Mouse (Mus musculus): ENCODE results near the gene Thra. TPM values are rescaled to one million over a fixed set of nuclear protein-coding genes. Genes with fewer than 3 reads are reported as not detected.
A peak's percentile ranks its signal among the peaks of the same experiment; 100 is the strongest.

Thra gene
- polyA plus RNA-seq, 1 experiment from 2014 or later, result 63.8 TPM

DNA sequence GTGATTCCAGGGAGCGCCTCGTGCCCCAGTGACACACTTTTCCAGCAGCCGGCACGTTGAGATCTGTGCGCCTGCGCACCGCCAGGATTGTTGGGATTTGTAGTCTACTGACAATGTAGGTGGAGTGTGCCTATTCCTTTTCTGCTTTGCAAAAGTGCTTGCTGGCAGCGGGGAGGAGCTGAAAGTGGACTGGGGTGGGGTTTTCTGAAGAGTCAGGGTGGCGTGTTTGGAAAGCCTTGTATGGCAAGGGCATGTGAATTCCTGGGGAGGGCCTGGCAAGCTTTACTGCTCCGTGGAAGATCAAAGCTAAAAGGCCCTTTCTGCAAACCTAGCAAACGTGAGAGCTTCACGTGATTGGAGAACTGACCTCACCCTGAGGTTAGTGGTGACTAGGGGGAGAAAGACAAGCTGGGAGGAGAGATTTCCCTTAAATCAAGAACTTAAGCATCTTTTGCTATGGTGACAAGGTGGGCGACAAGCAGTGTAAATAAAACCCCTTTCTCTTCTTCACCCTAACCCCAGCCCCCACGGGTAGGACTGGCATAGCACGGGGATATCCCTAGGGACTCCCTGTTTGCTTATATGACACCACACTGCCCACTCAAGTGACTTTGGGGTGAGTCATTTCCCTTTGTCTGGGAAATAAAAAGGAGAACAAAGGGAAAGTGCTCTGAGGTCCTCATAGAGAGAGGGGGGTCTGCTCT is 35.1 kb downstream of the Thra start:
- Histone ChIP-seq H3K27me3 (replicated peaks; ENCODE audit: control insufficient read depth, insufficient read depth, low read length) (no peaks in the 10 kb centered on the region), H3K4me2 (ENCODE audit: low read length) (peak overlapping the region; percentile 84), H3K36me3 (ENCODE audit: control insufficient read depth, insufficient read depth, low read length) (peaks cover under 1% of the 10 kb centered on the region; the same call in 1 of the 2 replicates), H3K9me3 (ENCODE audit: control insufficient read depth, low read length) (no peaks in the 10 kb centered on the region), H3K4me1 (replicated peaks; ENCODE audit: control insufficient read depth, insufficient read depth, low read length) (peaks cover 48% of the 10 kb centered on the region), H3K9ac (ENCODE audit: low read length) (peak overlapping the region; percentile 39), H3K27ac (ENCODE audit: low read depth) (peak overlapping the region; percentile 93), H3K4me3 (ENCODE audit: low read depth, low read length) (peak overlapping the region; percentile 35)
- ATAC-seq (replicated peaks; ENCODE audit: low FRiP score, low TSS enrichment, low read depth) (peak; percentile 69), DNase-seq (ENCODE audit: low spot score) (peak; percentile 92)
- 1% methylated on average over 15 of the region's 15 CpGs for WGBS

DNA sequence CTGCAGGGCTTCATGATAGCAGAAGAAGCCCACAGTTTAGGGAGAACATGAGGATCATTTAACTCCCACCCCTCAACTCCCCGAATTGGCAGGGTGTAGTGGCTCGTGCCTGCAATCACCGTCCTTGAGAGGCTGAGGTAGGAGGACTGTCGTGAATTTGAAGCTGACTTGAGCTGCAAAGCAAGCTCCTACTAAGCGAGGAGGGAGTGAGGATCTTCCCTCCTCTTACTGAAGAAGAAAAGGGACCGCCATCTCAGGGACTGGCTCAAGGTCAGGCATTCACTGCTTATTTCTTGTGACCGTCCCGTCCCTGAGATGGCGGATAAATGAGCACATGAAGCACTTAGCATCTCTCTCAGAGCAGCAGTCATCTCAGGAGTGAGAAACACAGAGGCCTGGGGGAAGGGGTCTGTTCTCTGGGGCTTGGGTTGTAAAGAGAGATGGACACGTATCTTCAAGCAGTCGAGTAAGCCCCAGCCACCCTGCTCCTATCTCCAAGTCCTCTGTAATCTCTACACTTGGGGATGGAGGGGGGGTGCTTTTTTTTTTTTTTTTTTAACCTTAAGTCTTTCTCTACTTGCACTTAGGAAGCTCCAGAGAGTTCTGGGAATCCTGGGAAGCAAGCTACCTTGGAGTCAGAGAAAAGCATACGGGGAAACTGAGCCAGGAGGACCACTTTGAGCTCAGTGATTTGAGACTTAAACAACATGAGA is 35.8 kb downstream of the Thra start:
- ATAC-seq (replicated peaks; ENCODE audit: low FRiP score, low TSS enrichment, low read depth) (no peak), DNase-seq (ENCODE audit: low spot score) (no peak)
- no peaks in the 10 kb centered on the region for H3K9me3 ChIP-seq (ENCODE audit: control insufficient read depth, low read length)
- H3K27ac ChIP-seq (ENCODE audit: low read depth), result peak overlapping the region; percentile 93
- peak overlapping the region; percentile 35 for H3K4me3 ChIP-seq (ENCODE audit: low read depth, low read length)
- H3K36me3 ChIP-seq (ENCODE audit: control insufficient read depth, insufficient read depth, low read length), result no peaks in the 10 kb centered on the region
- H3K27me3 ChIP-seq (replicated peaks; ENCODE audit: control insufficient read depth, insufficient read depth, low read length), result no peaks in the 10 kb centered on the region
- H3K4me1 ChIP-seq (replicated peaks; ENCODE audit: control insufficient read depth, insufficient read depth, low read length), result peaks cover 50% of the 10 kb centered on the region
- 35% methylated on average over 12 of the region's 12 CpGs for WGBS
- peak overlapping the region; percentile 39 for H3K9ac ChIP-seq (ENCODE audit: low read length)
- H3K4me2 ChIP-seq (ENCODE audit: low read length), result peak overlapping the region; percentile 84

DNA sequence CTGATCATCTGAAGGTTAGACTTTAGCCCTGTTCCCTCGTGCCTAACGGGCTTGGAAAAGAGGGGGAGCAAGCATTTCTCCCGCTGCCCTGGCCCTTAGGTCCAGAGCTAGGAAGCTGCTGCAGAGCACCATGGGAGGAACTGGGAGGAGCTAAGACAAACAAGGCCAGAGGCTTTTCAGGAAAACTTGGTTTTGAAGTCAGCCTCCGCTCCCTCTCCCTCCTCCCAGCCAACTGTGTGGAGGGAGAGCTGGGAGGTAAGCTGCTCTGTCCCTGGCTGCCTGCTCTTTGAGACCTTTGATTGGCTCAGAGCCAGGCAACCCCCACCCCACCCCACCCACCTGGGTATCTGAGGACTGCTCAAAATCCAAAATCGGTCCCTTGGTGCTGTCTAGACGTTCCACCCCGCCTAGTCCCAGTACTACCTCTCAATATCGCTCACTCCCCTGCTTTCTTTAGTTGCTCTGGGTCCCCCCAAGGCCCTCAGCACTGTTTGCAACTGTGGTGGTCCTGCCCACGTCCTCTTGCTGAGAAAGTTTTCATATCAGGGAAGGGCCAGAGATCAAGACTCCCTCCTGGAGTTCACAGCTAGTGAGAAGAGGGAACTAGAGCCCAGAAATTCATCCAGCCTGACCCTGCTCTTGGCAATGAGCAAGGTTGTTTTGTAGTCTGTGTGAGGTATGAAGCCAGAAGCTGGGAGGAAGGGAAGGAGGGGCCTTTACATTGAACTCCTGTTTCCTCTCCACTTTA is 36.6 kb downstream of the Thra start:
- Histone ChIP-seq H3K27me3 (replicated peaks; ENCODE audit: control insufficient read depth, insufficient read depth, low read length) (no peaks in the 10 kb centered on the region), H3K9ac (ENCODE audit: low read length) (peak overlapping the region; percentile 37), H3K27ac (ENCODE audit: low read depth) (peak overlapping the region; percentile 93), H3K9me3 (ENCODE audit: control insufficient read depth, low read length) (no peaks in the 10 kb centered on the region), H3K36me3 (ENCODE audit: control insufficient read depth, insufficient read depth, low read length) (no peaks in the 10 kb centered on the region), H3K4me2 (ENCODE audit: low read length) (peak overlapping the region; percentile 84), H3K4me3 (ENCODE audit: low read depth, low read length) (no peak overlapping the region; the same call in 1 of the 2 replicates), H3K4me1 (replicated peaks; ENCODE audit: control insufficient read depth, insufficient read depth, low read length) (peaks cover 58% of the 10 kb centered on the region)
- DNase-seq (ENCODE audit: low spot score) (no peak), ATAC-seq (replicated peaks; ENCODE audit: low FRiP score, low TSS enrichment, low read depth) (no peak)
- WGBS, result 8% methylated on average over 9 of the region's 9 CpGs

DNA sequence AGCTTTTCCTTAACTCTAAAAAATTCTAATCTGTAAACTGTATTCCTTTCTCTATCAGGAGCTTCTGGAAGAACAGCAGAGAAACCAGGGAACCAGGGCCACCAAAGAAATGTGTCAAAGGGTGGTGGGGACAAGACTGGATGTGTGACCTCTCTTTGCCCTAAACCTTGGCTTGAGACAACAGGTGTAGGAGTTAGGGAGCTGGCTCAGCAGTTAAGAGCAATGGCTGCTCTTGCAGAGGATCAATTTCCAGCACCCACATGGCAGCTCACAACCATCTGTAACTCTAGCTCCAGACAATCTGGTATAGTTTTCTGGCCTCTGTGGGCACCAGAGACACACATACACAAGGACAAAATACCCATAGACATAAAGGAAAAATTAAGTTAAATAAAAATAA is 37.5 kb downstream of the Thra start:
- Histone ChIP-seq H3K27me3 (replicated peaks; ENCODE audit: control insufficient read depth, insufficient read depth, low read length) (no peaks in the 10 kb centered on the region), H3K36me3 (ENCODE audit: control insufficient read depth, insufficient read depth, low read length) (no peaks in the 10 kb centered on the region), H3K27ac (ENCODE audit: low read depth) (peak overlapping the region; percentile 93; the same call in 1 of the 2 replicates), H3K4me2 (ENCODE audit: low read length) (no peak overlapping the region), H3K4me1 (replicated peaks; ENCODE audit: control insufficient read depth, insufficient read depth, low read length) (peaks cover 61% of the 10 kb centered on the region), H3K9ac (ENCODE audit: low read length) (no peak overlapping the region), H3K9me3 (ENCODE audit: control insufficient read depth, low read length) (no peaks in the 10 kb centered on the region), H3K4me3 (ENCODE audit: low read depth, low read length) (no peak overlapping the region)
- DNase-seq (ENCODE audit: low spot score), result no peak
- no peak for ATAC-seq (replicated peaks; ENCODE audit: low FRiP score, low TSS enrichment, low read depth)

DNA sequence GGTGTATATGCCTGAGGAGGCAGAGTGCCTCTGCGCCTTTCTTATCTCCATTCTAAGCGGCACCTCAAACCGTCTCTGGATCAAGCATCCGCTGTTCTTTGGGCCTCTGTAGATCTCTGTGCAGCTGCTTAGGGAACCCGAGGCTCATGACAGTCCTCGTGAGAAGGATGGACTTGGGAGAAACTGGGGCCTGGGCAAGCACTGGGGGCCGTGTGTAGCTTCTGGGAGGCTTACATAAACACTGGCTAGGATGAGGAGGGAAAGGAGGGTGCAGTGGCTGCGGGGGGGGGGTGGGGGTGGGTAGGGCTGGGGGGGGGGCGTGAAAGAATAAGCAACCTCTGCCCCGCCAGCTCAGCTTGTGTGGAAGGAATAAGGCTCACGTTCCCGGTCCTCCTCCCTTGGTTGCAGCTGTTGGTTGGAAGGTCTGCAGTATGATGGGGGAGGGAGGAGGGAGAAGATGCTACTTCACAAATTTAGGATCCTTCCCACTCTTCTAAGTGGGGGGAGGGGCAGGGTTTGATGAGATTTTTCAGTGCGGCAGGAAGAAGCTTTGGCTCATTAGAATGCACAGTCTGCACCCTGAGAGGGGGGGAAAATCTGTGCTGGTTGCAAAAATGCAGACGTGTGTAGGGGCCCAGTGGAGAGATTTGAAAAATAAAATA is 41.5 kb downstream of the Thra start:
- no peak for DNase-seq (ENCODE audit: low spot score)
- no peak overlapping the region for H3K4me3 ChIP-seq (ENCODE audit: low read depth, low read length)
- H3K27ac ChIP-seq (ENCODE audit: low read depth), result peak overlapping the region; percentile 95
- 19% methylated on average over 13 of the region's 14 CpGs for WGBS
- peak overlapping the region; percentile 49 for H3K4me2 ChIP-seq (ENCODE audit: low read length)
- ATAC-seq (replicated peaks; ENCODE audit: low FRiP score, low TSS enrichment, low read depth), result no peak
- H3K9ac ChIP-seq (ENCODE audit: low read length), result 0 out of 2 replicates have a peak overlapping the region, but pooled peaks have one; percentile 10
- H3K9me3 ChIP-seq (ENCODE audit: control insufficient read depth, low read length), result no peaks in the 10 kb centered on the region
- H3K36me3 ChIP-seq (ENCODE audit: control insufficient read depth, insufficient read depth, low read length), result no peaks in the 10 kb centered on the region
- peaks cover 63% of the 10 kb centered on the region for H3K4me1 ChIP-seq (replicated peaks; ENCODE audit: control insufficient read depth, insufficient read depth, low read length)
- no peaks in the 10 kb centered on the region for H3K27me3 ChIP-seq (replicated peaks; ENCODE audit: control insufficient read depth, insufficient read depth, low read length)

DNA sequence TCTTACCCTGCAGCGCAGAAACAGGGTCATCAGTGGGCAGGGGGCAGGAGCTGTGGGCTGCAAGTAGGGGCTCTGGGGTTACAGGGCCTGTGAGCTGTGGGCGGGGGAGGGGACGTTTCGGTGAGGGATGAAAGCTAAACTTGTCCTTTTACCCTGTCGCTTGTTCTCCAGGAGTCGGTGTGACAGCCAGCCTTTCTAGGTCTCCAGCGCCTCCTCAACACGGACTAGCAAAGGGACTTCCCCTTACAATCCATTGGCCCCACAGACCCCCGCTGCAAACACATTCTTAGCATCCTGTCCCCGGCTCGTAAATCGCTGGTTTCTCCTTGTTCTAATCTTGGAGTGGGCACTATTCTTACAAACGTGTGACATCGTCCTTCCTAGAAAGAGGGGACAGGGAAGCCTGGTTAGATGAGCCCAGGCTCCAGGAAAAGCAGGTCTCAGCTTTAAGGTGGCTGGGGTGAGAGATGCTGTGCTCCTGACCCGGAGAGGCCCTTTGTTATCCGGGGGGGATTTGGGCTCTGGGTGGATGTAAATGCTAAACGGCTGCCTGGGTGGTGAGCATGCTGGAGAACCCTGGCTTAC is 42.3 kb downstream of the Thra start:
- Histone ChIP-seq H3K9ac (ENCODE audit: low read length) (peak overlapping the region; percentile 48), H3K4me1 (replicated peaks; ENCODE audit: control insufficient read depth, insufficient read depth, low read length) (peaks cover 61% of the 10 kb centered on the region)

DNA sequence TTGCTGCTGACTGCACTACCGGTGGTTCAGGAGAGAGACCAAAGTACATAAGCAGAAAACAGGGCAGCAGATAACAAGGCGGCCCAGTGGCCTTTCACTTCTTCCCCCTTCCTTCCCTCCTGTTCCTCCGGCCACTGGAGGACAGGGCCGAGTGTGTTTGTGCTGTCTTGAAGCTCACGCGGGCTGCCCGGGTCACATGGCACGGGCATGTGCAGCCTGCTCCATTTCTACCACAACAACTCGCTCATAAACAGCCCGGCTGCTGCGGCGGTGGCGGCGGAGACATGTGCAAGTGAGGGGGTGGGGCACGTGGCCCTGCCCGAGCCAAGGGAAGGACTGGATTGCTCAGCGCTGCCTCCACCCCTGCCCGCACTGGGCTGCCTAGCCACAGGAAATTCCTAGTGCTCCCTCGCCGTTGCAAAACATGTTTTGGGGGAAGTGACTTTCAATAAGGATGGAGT is 42.8 kb downstream of the Thra start:
- no peaks in the 10 kb centered on the region for H3K36me3 ChIP-seq (ENCODE audit: control insufficient read depth, insufficient read depth, low read length)
- no peak overlapping the region for H3K4me3 ChIP-seq (ENCODE audit: low read depth, low read length)
- H3K4me2 ChIP-seq (ENCODE audit: low read length), result peak overlapping the region; percentile 49
- ATAC-seq (replicated peaks; ENCODE audit: low FRiP score, low TSS enrichment, low read depth), result peak; percentile 56; the same call in 1 of the 2 replicates
- no peaks in the 10 kb centered on the region for H3K9me3 ChIP-seq (ENCODE audit: control insufficient read depth, low read length)
- peak overlapping the region; percentile 95 for H3K27ac ChIP-seq (ENCODE audit: low read depth)
- H3K9ac ChIP-seq (ENCODE audit: low read length), result peak overlapping the region; percentile 48
- 1% methylated on average over 20 of the region's 20 CpGs for WGBS
- peaks cover 57% of the 10 kb centered on the region for H3K4me1 ChIP-seq (replicated peaks; ENCODE audit: control insufficient read depth, insufficient read depth, low read length)
- peak; percentile 89 for DNase-seq (ENCODE audit: low spot score)
- no peaks in the 10 kb centered on the region for H3K27me3 ChIP-seq (replicated peaks; ENCODE audit: control insufficient read depth, insufficient read depth, low read length)

More for the DNA sequence above, 42.3 kb downstream of the Thra start:
- Histone ChIP-seq H3K4me3 (ENCODE audit: low read depth, low read length) (no peak overlapping the region), H3K4me2 (ENCODE audit: low read length) (peak overlapping the region; percentile 49), H3K36me3 (ENCODE audit: control insufficient read depth, insufficient read depth, low read length) (no peaks in the 10 kb centered on the region), H3K27me3 (replicated peaks; ENCODE audit: control insufficient read depth, insufficient read depth, low read length) (no peaks in the 10 kb centered on the region), H3K27ac (ENCODE audit: low read depth) (peak overlapping the region; percentile 95), H3K9me3 (ENCODE audit: control insufficient read depth, low read length) (no peaks in the 10 kb centered on the region)
- no peak for DNase-seq (ENCODE audit: low spot score)
- 7% methylated on average over 17 of the region's 17 CpGs for WGBS
- ATAC-seq (replicated peaks; ENCODE audit: low FRiP score, low TSS enrichment, low read depth), result no peak

DNA sequence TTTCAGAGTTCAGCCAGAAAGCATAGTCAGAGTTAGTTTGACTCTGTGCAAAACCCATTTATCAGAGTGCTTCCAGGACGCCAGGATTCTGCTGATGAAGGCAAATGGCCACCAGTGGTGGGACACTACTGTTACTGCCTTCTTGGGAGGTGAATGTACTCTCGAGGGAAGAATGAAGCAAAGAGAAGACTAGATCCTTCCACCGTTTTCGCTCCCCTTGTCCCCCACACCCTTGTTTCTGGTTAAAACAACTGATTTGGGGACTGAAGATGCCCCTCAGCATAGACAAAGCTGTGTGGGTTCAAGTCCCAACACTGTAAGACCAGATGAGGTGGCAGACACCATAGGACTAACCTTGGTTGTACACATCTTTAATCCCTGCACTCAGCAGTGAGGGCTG is 43.7 kb downstream of the Thra start:
- ATAC-seq (replicated peaks; ENCODE audit: low FRiP score, low TSS enrichment, low read depth), result no peak
- H3K4me3 ChIP-seq (ENCODE audit: low read depth, low read length), result no peak overlapping the region
- no peak overlapping the region for H3K9ac ChIP-seq (ENCODE audit: low read length)
- no peaks in the 10 kb centered on the region for H3K9me3 ChIP-seq (ENCODE audit: control insufficient read depth, low read length)
- no peak overlapping the region for H3K4me2 ChIP-seq (ENCODE audit: low read length)
- H3K27me3 ChIP-seq (replicated peaks; ENCODE audit: control insufficient read depth, insufficient read depth, low read length), result no peaks in the 10 kb centered on the region
- no peaks in the 10 kb centered on the region for H3K36me3 ChIP-seq (ENCODE audit: control insufficient read depth, insufficient read depth, low read length)
- no peak for DNase-seq (ENCODE audit: low spot score)
- WGBS, result 69% methylated on average over 4 of the region's 4 CpGs
- 0 out of 2 replicates have a peak overlapping the region, but pooled peaks have one; percentile 29 for H3K27ac ChIP-seq (ENCODE audit: low read depth)
- H3K4me1 ChIP-seq (replicated peaks; ENCODE audit: control insufficient read depth, insufficient read depth, low read length), result peaks cover 59% of the 10 kb centered on the region

All from intestine, embryonic 14.5 days (tissue).